Mouse (Mus musculus) lung, postnatal 0 days (tissue): ENCODE measurements around the gene Wnt2.

Source experiments
- CTCF ChIP-seq: IDR thresholded peaks from 2 replicates; pipeline ENCODE4 v1.5.1; 2016; ENCODE audit warnings: antibody characterized with exemption, mild to moderate bottlenecking
- EP300 ChIP-seq: IDR thresholded peaks from 2 replicates; pipeline ENCODE4 v1.6.1; 2016; ENCODE audit warnings: antibody characterized with exemption, mild to moderate bottlenecking, control low read depth

DNA sequence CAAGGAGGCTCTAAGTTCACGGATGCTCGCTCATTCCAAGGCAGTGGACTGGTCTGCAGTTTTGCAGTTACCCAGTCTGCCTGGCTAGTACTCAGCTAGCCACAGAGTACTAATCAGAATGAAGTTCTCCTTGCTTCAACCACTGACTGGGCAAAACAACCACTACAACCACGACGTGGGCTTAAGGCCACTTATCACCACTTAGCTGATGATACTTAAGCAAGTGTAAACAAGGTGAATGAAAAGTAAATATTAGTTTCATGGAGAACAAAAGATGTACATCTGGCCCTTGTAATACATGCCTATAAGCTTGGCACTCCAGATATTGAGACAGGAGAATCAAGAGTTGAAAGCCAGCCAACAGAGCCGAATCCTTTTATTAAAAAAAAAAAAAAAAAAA lies 83.9 kb downstream of the Wnt2 start:
- TF ChIP-seq CTCF (no peak), EP300 (peak; percentile 36; the same call in 1 of the 2 replicates)
